Mouse (Mus musculus) bone marrow, adult 2 months (tissue): Measurements from ENCODE around the gene Slc35b1. TPM values are rescaled to one million over a fixed set of nuclear protein-coding genes. Genes with fewer than 3 reads are reported as not detected.

ENCODE experiments used
- H3K27ac ChIP-seq: fragments of 200-500 bp; 2 replicates; pipeline ENCODE4 v1.5.1; 2012; ENCODE audit warnings: low read depth, mild to moderate bottlenecking, control low read depth, inconsistent platforms, low read length; ENCODE audit not compliant: control insufficient read depth, poor library complexity, insufficient read depth
- H3K4me1 ChIP-seq: fragments of 200-500 bp; 2 replicates; pipeline ENCODE4 v1.6.1; 2011; ENCODE audit warnings: low read length; ENCODE audit not compliant: control insufficient read depth, insufficient read depth
- H3K4me3 ChIP-seq: fragments of 200-500 bp; replicated peaks from 2 replicates; pipeline ENCODE3; 2011; ENCODE audit warnings: mild to moderate bottlenecking, low read depth, low read length, control low read depth; ENCODE audit not compliant: control insufficient read depth
- CTCF ChIP-seq: fragments of 200-500 bp; IDR thresholded peaks from 2 replicates; pipeline ENCODE4 v1.5.1; 2011; ENCODE audit warnings: low read length, control low read depth; ENCODE audit not compliant: control insufficient read depth, insufficient read depth
- POLR2A ChIP-seq: fragments of 200-500 bp; IDR thresholded peaks from 2 replicates; pipeline ENCODE4 v1.6.1; 2011; ENCODE audit warnings: low read depth, mild to moderate bottlenecking, control low read depth, low read length, borderline replicate concordance; ENCODE audit not compliant: control insufficient read depth
- WGBS: fragments of 180-500 bp; shearing (Covaris S2); methylation state at CpG from one replicate; pipeline ENCODE4 v1.1.7; 2018; 5-methylcytosine and 5-hydroxymethylcytosine counted together
- polyA plus RNA-seq: library from polyadenylated mRNA; stranded (reverse); fragments of >200 nt; gene quantifications from 2 replicates; pipeline ENCODE4 v1.2.4, GENCODE M21; 2011; ENCODE audit warnings: low replicate concordance; ENCODE audit not compliant: missing spikeins, insufficient read depth, insufficient read length

Slc35b1 gene
- polyA plus RNA-seq, 1 experiment: 49.3 TPM

GRCm38 (mm10) chr11:95368871-95369270 lies 15.6 kb upstream of the Slc35b1 start:
- Histone ChIP-seq H3K4me1 (peaks cover 5% of the 10 kb centered on the region; the same call in 1 of the 2 replicates), H3K27ac (no peak overlapping the region), H3K4me3 (no peak overlapping the region)
- 91% methylated on average over 4 of the region's 4 CpGs for WGBS
- TF ChIP-seq POLR2A (no peak), CTCF (no peak)

- 63% methylated on average over 15 of the region's 15 CpGs for WGBS
- Histone ChIP-seq H3K27ac (peak overlapping the region; percentile 6; the same call in 1 of the 2 replicates), H3K4me3 (no peak overlapping the region), H3K4me1 (peaks cover 5% of the 10 kb centered on the region; the same call in 1 of the 2 replicates)
- TF ChIP-seq POLR2A (no peak), CTCF (no peak)
Observed at GRCm38 (mm10) chr11:95369964-95370890, 14.3 kb upstream of the Slc35b1 start.

- TF ChIP-seq CTCF: no peak
- no peak for TF ChIP-seq POLR2A
- Histone ChIP-seq H3K4me1 (peaks cover 5% of the 10 kb centered on the region; the same call in 1 of the 2 replicates), H3K4me3 (no peak overlapping the region), H3K27ac (no peak overlapping the region)
- WGBS: 91% methylated on average over 7 of the region's 7 CpGs
Observed at GRCm38 (mm10) chr11:95371182-95371581, 13.3 kb upstream of the Slc35b1 start.

- Histone ChIP-seq H3K27ac (no peak overlapping the region), H3K4me3 (no peak overlapping the region), H3K4me1 (no peaks in the 10 kb centered on the region; the same call in 1 of the 2 replicates)
- TF ChIP-seq CTCF (no peak), POLR2A (no peak)
- 77% methylated on average over 9 of the region's 9 CpGs for WGBS
Observed at GRCm38 (mm10) chr11:95378926-95379325, 5.6 kb upstream of the Slc35b1 start.

- TF ChIP-seq POLR2A (no peak), CTCF (no peak)
- H3K27ac ChIP-seq: no peak overlapping the region
- WGBS: 64% methylated on average over 5 of the region's 5 CpGs
Observed at GRCm38 (mm10) chr11:95379552-95379951, 4.9 kb upstream of the Slc35b1 start.

DNA sequence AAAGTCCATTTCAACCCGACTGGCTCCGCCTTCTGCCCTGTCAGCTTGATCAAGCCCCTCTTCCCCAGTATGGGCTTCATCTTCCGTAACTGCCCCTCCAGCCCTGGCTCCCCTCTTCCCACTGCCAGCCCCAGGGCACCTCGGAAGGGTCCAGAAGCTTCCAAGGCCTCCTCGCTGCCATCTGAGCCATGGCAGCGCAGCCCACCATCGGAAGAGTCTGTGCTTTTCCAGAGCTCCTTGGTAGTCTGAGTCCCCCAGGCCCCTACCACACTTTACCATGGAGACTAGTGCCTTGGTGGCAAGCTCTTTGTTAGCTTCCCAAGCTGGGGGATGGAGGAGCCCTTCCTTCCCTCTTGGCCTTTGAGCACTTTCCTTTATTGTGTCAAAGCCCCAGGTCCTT lies 3.8 kb upstream of the Slc35b1 start:
- H3K4me1 ChIP-seq: no peaks in the 10 kb centered on the region; the same call in 1 of the 2 replicates
- TF ChIP-seq CTCF: no peak
- TF ChIP-seq POLR2A: no peak
- H3K27ac ChIP-seq: no peak overlapping the region
- 97% methylated on average over 7 of the region's 7 CpGs for WGBS
- H3K4me3 ChIP-seq: no peak overlapping the region

More at GRCm38 (mm10) chr11:95379552-95379951, 4.9 kb upstream of the Slc35b1 start:
- no peak overlapping the region for H3K4me3 ChIP-seq
- H3K4me1 ChIP-seq: no peaks in the 10 kb centered on the region; the same call in 1 of the 2 replicates

DNA sequence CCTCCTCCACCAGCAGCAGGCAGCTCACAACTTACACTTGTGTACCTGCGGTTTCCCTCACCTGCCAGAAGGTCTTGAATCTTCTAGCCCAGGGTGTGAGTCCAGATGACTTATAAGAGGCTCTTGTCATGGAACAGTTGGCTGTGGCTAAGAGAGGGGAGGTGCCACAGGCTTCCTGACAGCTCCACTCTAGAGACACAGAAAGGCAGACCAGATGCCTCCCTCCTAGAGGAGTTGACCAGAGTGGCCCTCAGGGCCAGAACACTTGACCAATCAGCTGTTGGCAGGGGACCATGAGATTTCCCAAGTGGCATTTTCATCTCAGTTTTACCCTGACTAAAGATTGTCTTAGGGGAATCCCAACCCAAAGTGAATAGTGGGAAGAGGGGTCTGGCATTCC lies 3.3 kb upstream of the Slc35b1 start:
- H3K27ac ChIP-seq: no peak overlapping the region
- TF ChIP-seq POLR2A: no peak
- TF ChIP-seq CTCF: no peak

DNA sequence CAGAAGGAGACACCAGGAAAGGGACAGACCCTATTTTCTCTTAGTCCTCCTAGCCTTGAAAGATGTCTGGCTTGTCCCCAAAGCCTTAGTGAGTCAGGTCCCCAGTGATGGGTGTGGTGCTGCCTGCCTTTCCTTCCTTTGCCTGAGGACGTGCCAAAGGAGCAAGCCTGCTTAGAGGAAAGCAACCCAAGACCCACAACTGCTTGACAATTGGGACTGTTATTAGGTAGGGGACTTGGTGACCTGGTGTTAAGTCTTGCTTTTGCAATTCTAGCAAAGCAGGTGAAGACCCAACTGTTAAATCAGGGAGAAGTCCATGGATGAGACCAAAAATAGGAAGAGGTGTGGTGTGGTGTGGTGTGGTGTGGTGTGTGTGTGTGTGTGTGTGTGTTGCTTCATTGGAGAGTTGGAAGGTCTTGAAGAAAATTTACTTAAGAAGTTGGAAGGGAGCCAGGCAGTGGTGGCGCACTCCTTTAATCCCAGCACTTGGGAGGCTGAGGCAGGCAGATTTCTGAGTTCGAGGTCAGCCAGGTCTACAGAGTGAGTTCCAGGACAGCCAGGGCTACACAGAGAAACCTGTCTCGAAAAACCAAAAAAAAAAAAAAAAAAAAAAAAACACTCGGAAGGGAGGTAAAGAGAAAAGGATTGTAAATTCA lies 1.0 kb upstream of the Slc35b1 start:
- Histone ChIP-seq H3K4me3 (no peak overlapping the region), H3K4me1 (no peaks in the 10 kb centered on the region; the same call in 1 of the 2 replicates), H3K27ac (peak overlapping the region; percentile 36; the same call in 1 of the 2 replicates)
- TF ChIP-seq POLR2A: no peak
- TF ChIP-seq CTCF: no peak
- 63% methylated on average over 5 of the region's 5 CpGs for WGBS

More for the DNA sequence above, 3.3 kb upstream of the Slc35b1 start:
- H3K4me1 ChIP-seq: no peaks in the 10 kb centered on the region; the same call in 1 of the 2 replicates
- no peak overlapping the region for H3K4me3 ChIP-seq
- WGBS: 100% methylated on average over 1 of the region's 1 CpGs
